Mouse (Mus musculus) E14TG2a.4 (cell line): ENCODE data around the gene Gm11032.

Source experiments
- H3K27me3 ChIP-seq: 2 replicates; pipeline ENCODE4 v1.6.1; 2014; ENCODE audit warnings: low read length, control low read depth; ENCODE audit not compliant: insufficient read depth
- H3K36me3 ChIP-seq: 2 replicates; pipeline ENCODE4 v1.6.1; 2014; ENCODE audit warnings: low read length, control low read depth; ENCODE audit not compliant: insufficient read depth
- H3K4me1 ChIP-seq: replicated peaks from 2 replicates; pipeline ENCODE4 v1.6.1; 2014; ENCODE audit warnings: low read depth, low read length, control low read depth
- H3K4me3 ChIP-seq: replicated peaks from 2 replicates; pipeline ENCODE4 v1.5.1; 2014; ENCODE audit warnings: mild to moderate bottlenecking, low read length
- H3K9me3 ChIP-seq: 2 replicates; pipeline ENCODE4 v1.6.1; 2014; ENCODE audit warnings: low read length, control low read depth
- CTCF ChIP-seq: conservative IDR thresholded peaks from 2 replicates; pipeline ENCODE4 v1.5.1; 2014; ENCODE audit warnings: low read length
- NANOG ChIP-seq: IDR thresholded peaks from 2 replicates; pipeline ENCODE4 v1.6.1; 2014; ENCODE audit warnings: borderline replicate concordance, low read length, mixed read lengths
- POU5F1 ChIP-seq: IDR thresholded peaks from 2 replicates; pipeline ENCODE4 v1.6.1; 2014; ENCODE audit warnings: low read length, borderline replicate concordance

Gene Gm11032

GRCm38 (mm10) chr11:4620501-4621108 is 738 bp downstream of the Gm11032 start:
- TF ChIP-seq CTCF = no peak
- TF ChIP-seq NANOG = no peak
- TF ChIP-seq POU5F1 = no peak
- Histone ChIP-seq H3K9me3 (peaks cover 2% of the 10 kb centered on the region; the same call in 1 of the 2 replicates), H3K36me3 (no peaks in the 10 kb centered on the region), H3K27me3 (peaks cover 5% of the 10 kb centered on the region; the same call in 1 of the 2 replicates), H3K4me3 (no peak overlapping the region), H3K4me1 (peaks cover 26% of the 10 kb centered on the region)

DNA sequence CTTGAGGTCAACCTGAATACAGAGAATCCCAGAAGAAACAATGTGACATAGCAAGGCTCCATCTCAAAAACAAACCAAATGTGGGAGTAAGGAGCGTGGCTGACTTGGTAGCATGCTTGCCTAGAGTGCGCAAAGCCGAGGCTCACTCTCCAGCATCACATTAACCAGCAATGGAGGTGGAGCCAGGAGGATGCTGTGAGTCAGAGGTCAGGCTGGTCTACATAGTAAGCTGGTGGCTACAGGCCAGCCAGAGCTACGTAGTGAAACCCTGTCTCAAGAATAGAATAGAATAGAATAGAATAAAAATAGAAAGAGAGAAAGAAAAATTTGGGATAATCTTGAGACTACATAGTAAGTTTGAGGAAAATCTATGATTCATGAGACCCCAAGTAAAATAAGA is 2.0 kb downstream of the Gm11032 start:
- Histone ChIP-seq H3K36me3 (no peaks in the 10 kb centered on the region), H3K9me3 (peaks cover 3% of the 10 kb centered on the region; the same call in 1 of the 2 replicates), H3K4me1 (peaks cover 29% of the 10 kb centered on the region), H3K27me3 (peaks cover 5% of the 10 kb centered on the region; the same call in 1 of the 2 replicates), H3K4me3 (no peak overlapping the region)
- no peak for TF ChIP-seq CTCF
- TF ChIP-seq POU5F1 = no peak
- TF ChIP-seq NANOG = no peak

DNA sequence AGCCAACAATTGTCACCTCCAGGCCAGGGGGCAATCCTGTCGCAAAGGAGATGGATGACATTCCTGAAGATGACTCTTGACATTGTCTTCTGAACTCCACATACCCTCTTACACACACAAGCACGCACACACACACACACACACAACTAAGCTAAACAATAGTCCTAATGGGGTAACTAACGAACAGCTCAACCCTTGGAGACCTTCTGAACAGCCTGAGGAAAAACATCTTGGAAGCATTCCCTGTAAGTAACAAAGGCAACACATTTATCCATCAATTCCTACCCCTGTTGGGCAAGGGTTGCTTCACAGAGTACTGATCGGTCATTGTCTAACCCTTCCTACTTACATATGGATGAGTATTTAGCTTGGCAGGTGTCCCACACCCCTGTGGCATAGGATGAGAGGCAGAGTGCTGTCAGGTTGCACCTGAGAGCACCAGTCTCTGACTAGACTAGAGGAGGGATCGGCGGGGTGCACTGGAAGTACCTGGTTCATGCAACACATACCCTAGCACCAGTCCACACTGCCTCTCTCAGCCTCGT is 2.6 kb downstream of the Gm11032 start:
- peaks cover 5% of the 10 kb centered on the region; the same call in 1 of the 2 replicates for H3K27me3 ChIP-seq
- H3K4me1 ChIP-seq = peaks cover 36% of the 10 kb centered on the region
- TF ChIP-seq POU5F1 = no peak
- H3K9me3 ChIP-seq = peaks cover 3% of the 10 kb centered on the region; the same call in 1 of the 2 replicates
- H3K36me3 ChIP-seq = no peaks in the 10 kb centered on the region
- peak overlapping the region; percentile 57 for H3K4me3 ChIP-seq

DNA sequence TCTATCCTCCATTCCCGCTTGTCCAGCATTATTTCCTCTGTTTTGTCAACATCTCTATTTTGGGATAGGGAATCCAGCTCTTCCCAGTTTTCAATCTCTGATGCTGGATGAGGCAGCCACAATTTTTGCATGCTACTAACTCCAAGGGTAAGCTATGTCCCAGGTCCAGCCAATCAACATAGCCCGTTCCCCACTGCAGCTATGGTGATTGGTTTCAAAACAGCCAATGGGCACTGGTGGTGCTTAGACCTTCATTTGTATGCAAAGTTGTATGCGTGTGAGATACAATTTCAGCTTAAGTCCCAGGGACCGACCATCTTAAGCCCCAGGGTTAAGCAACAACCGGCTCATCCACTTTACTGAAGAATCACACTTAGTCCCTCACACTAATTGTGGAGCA is 3.1 kb downstream of the Gm11032 start:
- TF ChIP-seq CTCF (no peak), NANOG (no peak), POU5F1 (no peak)

GRCm38 (mm10) chr11:4625931-4626330 is 6.1 kb downstream of the Gm11032 start:
- Histone ChIP-seq H3K4me1 (peaks cover 50% of the 10 kb centered on the region), H3K4me3 (no peak overlapping the region), H3K27me3 (peaks cover 2% of the 10 kb centered on the region; the same call in 1 of the 2 replicates), H3K9me3 (peaks cover 3% of the 10 kb centered on the region; the same call in 1 of the 2 replicates), H3K36me3 (no peaks in the 10 kb centered on the region)
- TF ChIP-seq POU5F1 = no peak
- TF ChIP-seq NANOG = no peak
- no peak for TF ChIP-seq CTCF

More for the DNA sequence above, 3.1 kb downstream of the Gm11032 start:
- peak overlapping the region; percentile 57 for H3K4me3 ChIP-seq
- no peaks in the 10 kb centered on the region for H3K36me3 ChIP-seq
- peaks cover 5% of the 10 kb centered on the region; the same call in 1 of the 2 replicates for H3K27me3 ChIP-seq
- H3K9me3 ChIP-seq = peaks cover 3% of the 10 kb centered on the region; the same call in 1 of the 2 replicates
- peaks cover 36% of the 10 kb centered on the region for H3K4me1 ChIP-seq

DNA sequence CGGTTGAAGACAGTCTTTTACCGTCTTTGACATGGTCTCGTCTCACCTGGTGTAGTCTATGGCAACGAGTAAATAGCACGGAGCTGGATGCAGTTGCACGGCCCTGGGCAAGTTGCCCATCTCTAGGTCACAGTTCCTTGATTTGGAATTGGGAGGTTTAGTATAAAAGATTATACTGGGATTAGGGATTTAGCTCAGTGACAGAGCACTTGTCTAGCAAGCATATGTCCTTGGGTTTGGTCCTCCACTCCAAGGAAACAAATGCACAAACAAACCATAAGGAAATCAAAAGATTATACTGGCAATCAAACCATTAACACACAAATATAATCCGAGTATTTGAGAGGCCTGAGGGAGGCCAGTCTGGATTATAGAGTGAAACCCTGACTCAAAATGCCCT is 7.8 kb downstream of the Gm11032 start:
- H3K4me1 ChIP-seq = peaks cover 44% of the 10 kb centered on the region
- no peaks in the 10 kb centered on the region for H3K36me3 ChIP-seq
- no peak overlapping the region for H3K4me3 ChIP-seq
- peaks cover 8% of the 10 kb centered on the region for H3K27me3 ChIP-seq
- H3K9me3 ChIP-seq = peaks cover 3% of the 10 kb centered on the region; the same call in 1 of the 2 replicates
- no peak for TF ChIP-seq CTCF
- TF ChIP-seq POU5F1 = no peak
- no peak for TF ChIP-seq NANOG

GRCm38 (mm10) chr11:4629861-4630280 is 10.0 kb downstream of the Gm11032 start:
- TF ChIP-seq NANOG = no peak
- no peak for TF ChIP-seq CTCF
- peaks cover 20% of the 10 kb centered on the region for H3K27me3 ChIP-seq
- H3K36me3 ChIP-seq = no peaks in the 10 kb centered on the region
- H3K4me3 ChIP-seq = no peak overlapping the region
- H3K9me3 ChIP-seq = peaks cover 3% of the 10 kb centered on the region; the same call in 1 of the 2 replicates
- peaks cover 31% of the 10 kb centered on the region for H3K4me1 ChIP-seq

DNA sequence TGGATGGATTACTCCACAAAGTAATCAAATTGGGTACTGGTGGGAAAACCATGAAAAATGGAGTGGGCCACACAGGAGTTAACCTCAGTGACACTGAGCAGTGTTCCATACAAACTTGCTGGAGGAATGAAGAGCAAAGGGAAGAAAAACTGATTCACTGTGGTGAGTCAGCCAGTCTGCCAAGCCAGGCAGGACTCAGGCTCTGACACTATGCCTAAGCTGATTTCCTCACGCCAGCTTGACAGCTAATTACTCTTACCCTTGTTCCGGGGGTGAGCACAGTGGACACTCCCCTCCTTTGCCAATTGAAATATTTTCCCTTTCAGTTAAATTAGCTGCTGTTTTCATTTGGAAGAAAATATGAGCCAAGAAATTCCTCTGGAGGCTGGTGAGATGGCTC is 13.6 kb downstream of the Gm11032 start:
- Histone ChIP-seq H3K4me3 (no peak overlapping the region), H3K27me3 (peaks cover 20% of the 10 kb centered on the region), H3K9me3 (no peaks in the 10 kb centered on the region), H3K4me1 (peaks cover 38% of the 10 kb centered on the region), H3K36me3 (no peaks in the 10 kb centered on the region)
- TF ChIP-seq CTCF (no peak), POU5F1 (no peak), NANOG (no peak)

DNA sequence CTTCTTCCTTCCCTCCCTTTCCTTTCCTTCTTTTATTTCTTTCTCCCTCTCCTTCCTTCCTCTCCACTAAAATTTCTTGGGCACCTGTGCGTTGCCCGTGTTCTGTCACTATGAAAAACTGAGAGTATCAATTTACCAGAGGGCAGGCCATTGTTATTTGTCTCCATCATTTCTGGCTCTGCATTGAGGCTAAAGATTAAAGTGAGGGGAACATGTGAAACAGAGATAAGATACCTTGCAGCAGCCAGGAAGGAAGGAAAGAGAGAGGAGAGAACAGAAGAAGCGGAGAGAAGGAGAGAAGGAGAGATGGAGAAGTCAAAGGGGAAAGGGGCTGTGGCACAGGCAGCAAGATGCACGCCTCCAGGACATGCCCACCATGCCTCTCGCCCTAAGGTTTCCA is 14.5 kb downstream of the Gm11032 start:
- Histone ChIP-seq H3K9me3 (no peaks in the 10 kb centered on the region), H3K27me3 (peaks cover 20% of the 10 kb centered on the region), H3K36me3 (peaks cover 7% of the 10 kb centered on the region; the same call in 1 of the 2 replicates), H3K4me3 (no peak overlapping the region), H3K4me1 (peaks cover 39% of the 10 kb centered on the region)
- TF ChIP-seq POU5F1 (no peak), NANOG (no peak), CTCF (no peak)
